Mouse (Mus musculus) thymus, adult 18-20 months (tissue): ENCODE data around the gene Spaca3.
A peak's percentile ranks its signal among the peaks of the same experiment; 100 is the strongest.

Source experiments
- DNase-seq, 2 experiments: peaks; one replicate each; pipeline ENCODE4 v3.0.0; 2022; ENCODE audit warnings: mixed read lengths in 2 of 2

Spaca3 gene

GRCm38 (mm10) chr11:80872509-80873474 is 14.6 kb downstream of the Spaca3 start:
- DNase-seq, result peak; percentile 11 to 14

GRCm38 (mm10) chr11:80877131-80877651 is 19.0 kb downstream of the Spaca3 start:
- no peak for DNase-seq

- DNase-seq, result no peak
Observed at GRCm38 (mm10) chr11:80878026-80878425, 19.9 kb downstream of the Spaca3 start.

- no peak for DNase-seq
Observed at GRCm38 (mm10) chr11:80882229-80882810, 24.2 kb downstream of the Spaca3 start.

- DNase-seq, result no peak
Observed at GRCm38 (mm10) chr11:80884521-80885231, 26.5 kb downstream of the Spaca3 start.

- DNase-seq, result no peak
Observed at GRCm38 (mm10) chr11:80886365-80886764, 28.2 kb downstream of the Spaca3 start.

- no peak for DNase-seq
Observed at GRCm38 (mm10) chr11:80887021-80887420, 28.9 kb downstream of the Spaca3 start.

GRCm38 (mm10) chr11:80889336-80890063 is 31.3 kb downstream of the Spaca3 start:
- no peak for DNase-seq

- no peak for DNase-seq
Observed at GRCm38 (mm10) chr11:80895853-80896252, 37.7 kb downstream of the Spaca3 start.

GRCm38 (mm10) chr11:80900555-80900954 is 42.4 kb downstream of the Spaca3 start:
- DNase-seq, result no peak

GRCm38 (mm10) chr11:80902664-80903063 is 44.5 kb downstream of the Spaca3 start:
- DNase-seq, result no peak

- no peak for DNase-seq
Observed at GRCm38 (mm10) chr11:80903426-80903825, 45.3 kb downstream of the Spaca3 start.

- no peak for DNase-seq
Observed at GRCm38 (mm10) chr11:80904559-80904958, 46.4 kb downstream of the Spaca3 start.

- no peak for DNase-seq
Observed at GRCm38 (mm10) chr11:80906456-80906855, 48.3 kb downstream of the Spaca3 start.

GRCm38 (mm10) chr11:80907820-80908219 is 49.7 kb downstream of the Spaca3 start:
- DNase-seq, result no peak

GRCm38 (mm10) chr11:80912721-80913120 is 54.6 kb downstream of the Spaca3 start:
- no peak for DNase-seq

- no peak for DNase-seq
Observed at GRCm38 (mm10) chr11:80913408-80914024, 55.4 kb downstream of the Spaca3 start.
